Mouse (Mus musculus) heart, postnatal 4 days (tissue): ENCODE measurements around the gene Mrps12. TPM values are rescaled to one million over a fixed set of nuclear protein-coding genes. Genes with fewer than 3 reads are reported as not detected.
A peak's percentile ranks its signal among the peaks of the same experiment; 100 is the strongest.
"Not testable (repeated sequence)": the region's sequence is repeated elsewhere in the genome, so short reads cannot be mapped to it uniquely, and the experiment has no call there.

Source experiments
- DNase-seq: peaks from one replicate; pipeline ENCODE4 v3.0.0; 2021
- total RNA-seq, 2 experiments: library from RNA; stranded (reverse); gene quantifications; 2 replicates each; pipeline ENCODE4 v1.2.3; 2021

The Mrps12 gene
- total RNA-seq, 2 experiments from 2014 or later: 44.5 to 45.9 TPM

- no peak for DNase-seq
These were observed 38.9 kb downstream of the Mrps12 start for GRCm38 (mm10) chr7:28702601-28703143.

GRCm38 (mm10) chr7:28701306-28701705 is 40.3 kb downstream of the Mrps12 start:
- not testable (repeated sequence) for DNase-seq

- no peak for DNase-seq
These were observed 41.4 kb downstream of the Mrps12 start for GRCm38 (mm10) chr7:28700269-28700668.

- no peak for DNase-seq
These were observed 44.3 kb downstream of the Mrps12 start for GRCm38 (mm10) chr7:28697277-28697676.

GRCm38 (mm10) chr7:28694966-28695511 is 46.6 kb downstream of the Mrps12 start:
- no peak for DNase-seq

- no peak for DNase-seq
These were observed 47.2 kb downstream of the Mrps12 start for GRCm38 (mm10) chr7:28694423-28694822.

- peak; percentile 52 for DNase-seq
These were observed 48.2 kb downstream of the Mrps12 start for GRCm38 (mm10) chr7:28693321-28693966.

- peak; percentile 7 for DNase-seq
These were observed 48.9 kb downstream of the Mrps12 start, which contains the start of gene Fbxo27 for GRCm38 (mm10) chr7:28692545-28693320. TSS of gene Fbxo27 (plus strand) at chr7:28692849.

- DNase-seq: no peak
These were observed 50.5 kb downstream of the Mrps12 start for GRCm38 (mm10) chr7:28691075-28691474.

Other genes with a start within 250 kb of the Mrps12 start
- gene Ifnl2, start 231.4 kb downstream of the Mrps12 start, total RNA-seq: not detected
- gene Ifnl3, start 219.0 kb downstream of the Mrps12 start, total RNA-seq: not detected
- gene Sycn, start 200.9 kb downstream of the Mrps12 start, total RNA-seq: not detected
- gene Nccrp1, start 194.6 kb downstream of the Mrps12 start, total RNA-seq: not detected
- gene Samd4b, start 143.7 kb downstream of the Mrps12 start, total RNA-seq: 10 to 100 TPM; 49.2 to 50.5 TPM
- 10 to 100 TPM; 21.6 to 22.1 TPM for gene Pak4, start 143.6 kb downstream of the Mrps12 start, total RNA-seq
- not detected for gene Acp7, start 110.5 kb downstream of the Mrps12 start, total RNA-seq
- 1 to 10 TPM; 2.2 TPM for gene Fbxo27, start 49.0 kb downstream of the Mrps12 start, total RNA-seq
- 1 to 10 TPM; 2.6 to 4.2 TPM for gene Fbxo17, start 25.0 kb downstream of the Mrps12 start, total RNA-seq
- gene Sars2, start 172 bp upstream of the Mrps12 start, total RNA-seq: 10 to 100 TPM; 19.3 to 19.9 TPM
- gene Ccer2, start 14.4 kb upstream of the Mrps12 start, total RNA-seq: not detected
- 10 to 100 TPM; 56.4 to 58.3 TPM for gene Sirt2, start 24.9 kb upstream of the Mrps12 start, total RNA-seq
- 10 to 100 TPM; 14.4 to 14.5 TPM for gene Nfkbib, start 25.7 kb upstream of the Mrps12 start, total RNA-seq
- 1 to 10 TPM; 1.1 to 1.8 TPM for gene Rinl, start 47.1 kb upstream of the Mrps12 start, total RNA-seq
- 100 to 1,000 TPM; 549 to 557 TPM for gene Hnrnpl, start 66.7 kb upstream of the Mrps12 start, total RNA-seq
- gene Ech1, start 83.4 kb upstream of the Mrps12 start, total RNA-seq: 100 to 1,000 TPM; 647 to 783 TPM
- 10 to 100 TPM; 17.8 to 20.8 TPM for gene Lgals4, start 92.0 kb upstream of the Mrps12 start, total RNA-seq
- 1 to 10 TPM; 1.4 to 4.4 TPM for gene Lgals7, start 122.0 kb upstream of the Mrps12 start, total RNA-seq
- gene Capn12, start 139.6 kb upstream of the Mrps12 start, total RNA-seq: under 1 TPM; 0.31 to 0.83 TPM
- 100 to 1,000 TPM; 224 to 231 TPM for gene Actn4, start 220.5 kb upstream of the Mrps12 start, total RNA-seq
- 100 to 1,000 TPM; 205 to 208 TPM for gene Eif3k, start 240.0 kb upstream of the Mrps12 start, total RNA-seq
- 1 to 10 TPM; 1.6 to 2.0 TPM for gene Map4k1, start 240.2 kb upstream of the Mrps12 start, total RNA-seq